In the genomic region with DNA sequence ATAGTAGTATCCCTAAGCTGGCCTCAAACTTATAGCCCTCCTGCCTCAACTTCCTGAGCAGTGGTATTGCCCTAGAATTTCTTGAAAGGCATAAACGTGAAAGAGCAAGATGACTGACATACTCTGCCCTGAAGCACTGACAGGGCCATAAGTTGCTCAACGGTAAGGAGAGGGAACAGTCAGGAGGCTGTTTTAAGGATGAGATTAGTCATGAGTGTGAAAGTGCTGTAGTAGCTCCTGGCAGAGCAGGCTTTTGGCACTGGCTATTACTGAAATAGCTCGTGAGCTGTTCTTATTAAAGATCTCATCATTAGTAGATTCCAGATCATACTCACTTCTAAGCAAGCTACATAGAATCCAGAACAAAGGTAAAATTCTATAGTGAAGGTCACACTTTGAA, we compare ENCODE assay signal across 18 mouse cellular contexts. TPM values are rescaled to one million over a fixed set of nuclear protein-coding genes. Genes with fewer than 3 reads are reported as not detected.
DNase-seq lines count a peak whose midpoint lies in the region; ATAC-seq and TF ChIP-seq lines count a peak whose summit lies in the region.
"Had no signal": no experiment of that assay in that cellular context is flagged by ENCODE, and none has a peak within 500 bp of the region (broad histone marks: within the 10 kb centered on the region; RNA-seq: fewer than 3 reads in every experiment).

No protein-coding gene starts in this region.

- DNase-seq in frontal cortex, postnatal 10 days (ENCODE audit: low spot score in 2 of 2) = no peak
- no peak for DNase-seq in heart, adult 8-10 months (ENCODE audit: low spot score)
- peak; percentile 54 for DNase-seq in adipocyte (ENCODE audit: low spot score)
- peak; percentile 56 for DNase-seq in heart, postnatal 0 days (ENCODE audit: low spot score)
- DNase-seq in MN1 (ENCODE audit: low spot score) = no peak
- DNase-seq: adrenal gland, postnatal 25 days; cerebellum, postnatal 14 days; spleen, adult 18-20 months; thymus, postnatal 14 days had no signal

- TF ChIP-seq EP300 in heart, postnatal 0 days (IDR thresholded peaks at IDR 0.05; ENCODE audit: low read depth) = no peak

- H3K4me2 ChIP-seq in heart, embryonic 14.5 days (ENCODE audit: low read length) = no peak overlapping the region; the same call in 1 of the 2 replicates
- no peak overlapping the region for H3K4me2 ChIP-seq in heart, postnatal 0 days (ENCODE audit: low read depth, low read length)
- H3K4me2 ChIP-seq: hindbrain, embryonic 12.5 days; limb, embryonic 13.5 days; midbrain, embryonic 13.5 days; stomach, embryonic 15.5 days had no signal

- H3K4me1 ChIP-seq in heart, embryonic 14.5 days (ENCODE audit: control insufficient read depth in 2 of 2, insufficient read depth in 2 of 2, low read length in 2 of 2) = peaks cover 6 to 46% of the 10 kb centered on the region in 2 experiments
- peaks cover 35% of the 10 kb centered on the region for H3K4me1 ChIP-seq in heart, postnatal 0 days (ENCODE audit: control insufficient read depth, insufficient read depth)
- H3K4me1 ChIP-seq: limb, embryonic 13.5 days; stomach, embryonic 15.5 days had no signal

- peaks cover 9% of the 10 kb centered on the region; the same call in 1 of the 2 replicates for H3K36me3 ChIP-seq in heart, embryonic 14.5 days (ENCODE audit: control insufficient read depth, insufficient read depth, low read length)
- H3K36me3 ChIP-seq in heart, postnatal 0 days (replicated peaks; ENCODE audit: control insufficient read depth, insufficient read depth, low read length) = peaks cover 8% of the 10 kb centered on the region; the same call in 1 of the 2 replicates
- H3K36me3 ChIP-seq: stomach, embryonic 15.5 days had no signal

- no peak overlapping the region for H3K9ac ChIP-seq in heart, embryonic 14.5 days (ENCODE audit: low read length)
- H3K9ac ChIP-seq in heart, postnatal 0 days (replicated peaks; ENCODE audit: low read depth, low read length) = no peak overlapping the region
- H3K9ac ChIP-seq: hindbrain, embryonic 12.5 days; limb, embryonic 13.5 days; midbrain, embryonic 13.5 days; stomach, embryonic 15.5 days had no signal

- peaks cover 4% of the 10 kb centered on the region; the same call in 1 of the 2 replicates for H3K9me3 ChIP-seq in heart, embryonic 14.5 days (ENCODE audit: control insufficient read depth, low read length)
- H3K9me3 ChIP-seq in heart, postnatal 0 days (replicated peaks; ENCODE audit: control insufficient read depth, low read length) = peaks cover 4% of the 10 kb centered on the region
- H3K9me3 ChIP-seq: stomach, embryonic 15.5 days had no signal

- H3K27ac ChIP-seq in heart, embryonic 14.5 days (replicated peaks in 1 of 2; ENCODE audit: control insufficient read depth in 1 of 2, insufficient read depth in 1 of 2, low read depth in 2 of 2, low read length in 2 of 2) = peak overlapping the region; percentile 53 to 77
- peak overlapping the region; percentile 74 for H3K27ac ChIP-seq in heart, postnatal 0 days (ENCODE audit: low read depth)
- H3K27ac ChIP-seq: hindbrain, embryonic 12.5 days; kidney, postnatal 0 days; limb, embryonic 13.5 days; midbrain, embryonic 13.5 days; stomach, embryonic 15.5 days had no signal

- 20% methylated on average over 3 of the region's 3 CpGs for WGBS in heart, embryonic 14.5 days
- WGBS in heart, postnatal 0 days = 19% methylated on average over 3 of the region's 3 CpGs

- ATAC-seq in frontal cortex, adult (ENCODE audit: low TSS enrichment) = peak; percentile 55; the same call in 1 of the 2 replicates
- ATAC-seq in heart, embryonic 14.5 days (ENCODE audit: insufficient number of reproducible peaks, insufficient read depth, low FRiP score, low read depth) = no peak
- peak; percentile 55; the same call in 1 of the 2 replicates for ATAC-seq in heart, postnatal 0 days (ENCODE audit: insufficient read depth, low read depth)
- ATAC-seq in activated CD4-positive, CD25-positive, alpha-beta regulatory T cell, adult 4 months = no peak
- ATAC-seq: intestine, embryonic 16.5 days; midbrain, embryonic 13.5 days had no signal

- TF ChIP-seq CTCF in heart, postnatal 0 days (IDR thresholded peaks at IDR 0.05; ENCODE audit: low read depth) = no peak

- H3K4me3 ChIP-seq in heart, embryonic 14.5 days (ENCODE audit: control insufficient read depth in 1 of 2, insufficient read depth in 1 of 2, low read depth in 1 of 2, low read length in 2 of 2) = no peak overlapping the region
- H3K4me3 ChIP-seq in heart, postnatal 0 days (ENCODE audit: low read depth, low read length) = no peak overlapping the region
- H3K4me3 ChIP-seq: hindbrain, embryonic 12.5 days; limb, embryonic 13.5 days; midbrain, embryonic 13.5 days; stomach, embryonic 15.5 days had no signal

- no peaks in the 10 kb centered on the region for H3K27me3 ChIP-seq in heart, embryonic 14.5 days (ENCODE audit: control insufficient read depth, insufficient read depth, low read length)
- no peaks in the 10 kb centered on the region for H3K27me3 ChIP-seq in heart, postnatal 0 days (ENCODE audit: control insufficient read depth, insufficient read depth, low read length)
- H3K27me3 ChIP-seq: hindbrain, embryonic 12.5 days; limb, embryonic 13.5 days; midbrain, embryonic 13.5 days; stomach, embryonic 15.5 days had no signal

RNA-seq across cellular contexts. Expression of gene Plxnd1, which starts 52.6 kb away (rescaled TPM):
- polyA plus RNA-seq in heart, embryonic 14.5 days (2014; fragmentation: Nextera tagmentation; extraction: Ambion mirVana) = 58.8 and 68.9 TPM in 2 replicates
- 10 to 100 TPM; 43.8 to 75.7 (median 63.5) TPM for total RNA-seq in heart, adult 8-10 months (2022)
- 82.4 and 166 TPM in 2 replicates for total RNA-seq in heart, postnatal 0 days (2014; rRNA removed; ENCODE audit: low replicate concordance)
- polyA plus RNA-seq in heart, postnatal 0 days (2015; fragmentation: Nextera tagmentation; extraction: Ambion mirVana) = 28.1 and 37.7 TPM in 2 replicates
- 10 to 100 TPM; 10.6 to 10.8 TPM for polyA plus RNA-seq in activated CD4-positive, CD25-positive, alpha-beta regulatory T cell, adult 4 months (2017; shearing (Covaris generic))

Comparison
In these comparisons a context has a peak if more than half of its experiments do, and no peak if none do; other contexts are left out.
1. ATAC-seq: peak in frontal cortex, adult (single experiment) and heart, postnatal 0 days (single experiment); none in heart, embryonic 14.5 days (single experiment) and activated CD4-positive, CD25-positive, alpha-beta regulatory T cell, adult 4 months (single experiment).
2. DNase-seq: peak in adipocyte (single experiment) and heart, postnatal 0 days (single experiment); none in frontal cortex, postnatal 10 days (0 of 2), heart, adult 8-10 months (single experiment) and MN1 (single experiment).